ENCODE assay signal across 11 mouse cellular contexts in genomic region chr6:38704264-38704984, GRCm38 (mm10). TPM values are rescaled to one million over a fixed set of nuclear protein-coding genes. Genes with fewer than 3 reads are reported as not detected.
DNase-seq lines count a peak whose midpoint lies in the region; ATAC-seq and TF ChIP-seq lines count a peak whose summit lies in the region.
"Had no signal": no experiment of that assay in that cellular context is flagged by ENCODE, and none has a peak within 500 bp of the region (broad histone marks: within the 10 kb centered on the region; RNA-seq: fewer than 3 reads in every experiment).

No protein-coding gene starts in this region.

- H3K4me2 ChIP-seq in heart, embryonic 12.5 days = peak overlapping the region; percentile 9; the same call in 1 of the 2 replicates
- no peak overlapping the region for H3K4me2 ChIP-seq in lung, postnatal 0 days (replicated peaks; ENCODE audit: low read depth, low read length)
- H3K4me2 ChIP-seq: embryonic facial prominence, embryonic 15.5 days had no signal

- WGBS in heart, embryonic 12.5 days = 56% methylated on average over 7 of the region's 7 CpGs
- WGBS in kidney, adult 2 months = 61% methylated on average over 7 of the region's 7 CpGs
- WGBS in lung, postnatal 0 days = 57% methylated on average over 7 of the region's 7 CpGs

- H3K27ac ChIP-seq in heart, embryonic 12.5 days (ENCODE audit: poor library complexity, severe bottlenecking) = peak overlapping the region; percentile 78
- no peak overlapping the region for H3K27ac ChIP-seq in kidney, adult 2 months (ENCODE audit: insufficient read depth, low read depth, low read length)
- no peak overlapping the region for H3K27ac ChIP-seq in lung, postnatal 0 days (ENCODE audit: low read length)
- H3K27ac ChIP-seq: embryonic facial prominence, embryonic 15.5 days; macrophage had no signal

- H3K9ac ChIP-seq in heart, embryonic 12.5 days = no peak overlapping the region
- H3K9ac ChIP-seq in lung, postnatal 0 days (replicated peaks; ENCODE audit: low read depth) = no peak overlapping the region
- H3K9ac ChIP-seq: embryonic facial prominence, embryonic 15.5 days had no signal

- no peaks in the 10 kb centered on the region for H3K27me3 ChIP-seq in heart, embryonic 12.5 days (replicated peaks)
- H3K27me3 ChIP-seq in kidney, adult 2 months (replicated peaks; ENCODE audit: control insufficient read depth, insufficient read depth, low read length) = no peaks in the 10 kb centered on the region
- H3K27me3 ChIP-seq in lung, postnatal 0 days (replicated peaks; ENCODE audit: insufficient read depth, low read length) = no peaks in the 10 kb centered on the region
- H3K27me3 ChIP-seq: embryonic facial prominence, embryonic 15.5 days had no signal

- DNase-seq in left cerebral cortex, postnatal 14 days (ENCODE audit: low spot score in 2 of 2) = peak; percentile 47 to 77
- DNase-seq in left cerebral cortex, postnatal 4 days = no peak
- peak; percentile 50 for DNase-seq in kidney, adult 2 months
- no peak for DNase-seq in lung, postnatal 0 days (ENCODE audit: low spot score)
- DNase-seq in embryo, embryonic 10.5 days (ENCODE audit: low spot score) = no peak
- no peak for DNase-seq in Muller cell, postnatal 12 days (ENCODE audit: inconsistent ontology term)
- DNase-seq: cerebellum, adult 11-12 months; gastrocnemius, postnatal 36 days had no signal

- TF ChIP-seq CTCF in kidney, adult 2 months (conservative IDR thresholded peaks at IDR 0.05; ENCODE audit: insufficient read depth, insufficient read length, low read depth, low read length) = no peak
- TF ChIP-seq CTCF in lung, postnatal 0 days (IDR thresholded peaks at IDR 0.05) = no peak

- H3K36me3 ChIP-seq in heart, embryonic 12.5 days = peaks cover 40% of the 10 kb centered on the region
- H3K36me3 ChIP-seq in kidney, adult 2 months (ENCODE audit: control insufficient read depth, insufficient read depth, low read length) = peaks cover 2% of the 10 kb centered on the region; the same call in 1 of the 2 replicates
- peaks cover 11% of the 10 kb centered on the region; the same call in 1 of the 2 replicates for H3K36me3 ChIP-seq in lung, postnatal 0 days (ENCODE audit: insufficient read depth, low read length)

- H3K4me1 ChIP-seq in heart, embryonic 12.5 days (replicated peaks) = peaks cover 43% of the 10 kb centered on the region
- no peaks in the 10 kb centered on the region for H3K4me1 ChIP-seq in kidney, adult 2 months (ENCODE audit: control insufficient read depth, insufficient read depth, low read length)
- no peaks in the 10 kb centered on the region for H3K4me1 ChIP-seq in lung, postnatal 0 days (ENCODE audit: insufficient read depth, low read depth, low read length)

- no peak for TF ChIP-seq EP300 in lung, postnatal 0 days (IDR thresholded peaks at IDR 0.05)

- TF ChIP-seq POLR2A in kidney, adult 2 months (IDR thresholded peaks at IDR 0.05; ENCODE audit: low read depth, low read length) = no peak

- intact Hi-C loops in left cerebral cortex, postnatal 14 days (cut with DNase I) = no loop called here
- intact Hi-C loops in left cerebral cortex, postnatal 4 days (cut with DNase I) = no loop called here

- H3K4me3 ChIP-seq in heart, embryonic 12.5 days = no peak overlapping the region
- H3K4me3 ChIP-seq in kidney, adult 2 months (ENCODE audit: insufficient read depth, low read depth, low read length) = no peak overlapping the region
- H3K4me3 ChIP-seq in lung, postnatal 0 days (ENCODE audit: low read depth, low read length) = no peak overlapping the region
- H3K4me3 ChIP-seq: embryonic facial prominence, embryonic 15.5 days had no signal

- no peaks in the 10 kb centered on the region for H3K9me3 ChIP-seq in heart, embryonic 12.5 days (replicated peaks)
- no peaks in the 10 kb centered on the region for H3K9me3 ChIP-seq in lung, postnatal 0 days (ENCODE audit: low read length)
- H3K9me3 ChIP-seq: embryonic facial prominence, embryonic 15.5 days had no signal

- ATAC-seq in heart, embryonic 12.5 days (ENCODE audit: insufficient number of reproducible peaks, low FRiP score) = peak; percentile 62; the same call in 1 of the 2 replicates
- peak; percentile 38; the same call in 1 of the 2 replicates for ATAC-seq in lung, postnatal 0 days

RNA-seq across cellular contexts. Expression of gene Clec2l, which starts 41.6 kb away (rescaled TPM):
- 100 to 1,000 TPM; 118 to 129 TPM for total RNA-seq in left cerebral cortex, postnatal 14 days (2021)
- total RNA-seq in left cerebral cortex, postnatal 4 days (2021) = 10 to 100 TPM; 68.3 to 70.8 TPM
- 0.95 and 1.3 TPM in 2 replicates for polyA plus RNA-seq in heart, embryonic 12.5 days (2016; fragmentation: Nextera tagmentation; extraction: Ambion mirVana)
- polyA plus RNA-seq in kidney, adult 2 months (2012; rRNA removed) = 0.61 and 0.66 TPM in 2 replicates
- polyA plus RNA-seq in lung, postnatal 0 days (2015; fragmentation: Nextera tagmentation; extraction: Ambion mirVana) = 1.1 and 1.6 TPM in 2 replicates
- polyA plus RNA-seq: macrophage had no signal

Comparison
In these comparisons a context has a peak if more than half of its experiments do, and no peak if none do; other contexts are left out.
1. DNase-seq: peak in left cerebral cortex, postnatal 14 days (2 of 2) and kidney, adult 2 months (single experiment); none in left cerebral cortex, postnatal 4 days (single experiment), lung, postnatal 0 days (single experiment), embryo, embryonic 10.5 days (single experiment) and Muller cell, postnatal 12 days (single experiment).